Mouse (Mus musculus) retina, adult 2 months (tissue): Measurements from ENCODE around the gene Prdm8.

Experiments
- DNase-seq: peaks from one replicate; pipeline ENCODE4 v3.0.0-alpha.2; 2012; ENCODE audit warnings: low read depth, low spot score

The Prdm8 gene

DNA sequence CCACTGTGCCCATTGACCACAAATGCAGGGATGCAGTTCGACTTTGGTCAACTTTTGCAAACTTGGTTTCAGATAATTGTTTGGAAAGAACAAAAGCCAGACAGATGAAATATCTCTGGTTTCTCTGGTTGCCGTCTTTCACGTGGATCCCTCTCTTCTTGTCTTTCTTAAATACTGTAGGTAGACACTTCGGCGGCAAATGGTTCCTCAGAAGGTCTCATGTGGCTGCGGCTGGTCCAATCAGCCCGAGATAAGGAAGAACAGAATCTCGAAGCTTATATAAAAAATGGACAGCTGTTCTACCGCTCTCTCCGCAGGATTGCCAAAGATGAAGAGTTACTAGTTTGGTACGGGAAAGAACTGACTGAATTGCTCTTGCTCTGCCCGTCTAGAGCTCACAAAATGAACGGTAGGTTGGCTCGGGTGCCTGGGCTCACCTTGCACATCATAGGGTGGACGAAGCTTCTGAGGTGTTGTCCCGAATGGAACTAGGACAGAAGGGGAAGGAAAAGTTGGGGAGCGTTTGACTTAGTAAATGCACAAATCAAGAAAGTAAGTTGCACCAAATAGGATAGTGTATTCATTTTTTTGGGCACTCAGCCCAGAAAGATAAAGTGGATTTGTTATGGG is 17.4 kb downstream of the Prdm8 start:
- no peak for DNase-seq

DNA sequence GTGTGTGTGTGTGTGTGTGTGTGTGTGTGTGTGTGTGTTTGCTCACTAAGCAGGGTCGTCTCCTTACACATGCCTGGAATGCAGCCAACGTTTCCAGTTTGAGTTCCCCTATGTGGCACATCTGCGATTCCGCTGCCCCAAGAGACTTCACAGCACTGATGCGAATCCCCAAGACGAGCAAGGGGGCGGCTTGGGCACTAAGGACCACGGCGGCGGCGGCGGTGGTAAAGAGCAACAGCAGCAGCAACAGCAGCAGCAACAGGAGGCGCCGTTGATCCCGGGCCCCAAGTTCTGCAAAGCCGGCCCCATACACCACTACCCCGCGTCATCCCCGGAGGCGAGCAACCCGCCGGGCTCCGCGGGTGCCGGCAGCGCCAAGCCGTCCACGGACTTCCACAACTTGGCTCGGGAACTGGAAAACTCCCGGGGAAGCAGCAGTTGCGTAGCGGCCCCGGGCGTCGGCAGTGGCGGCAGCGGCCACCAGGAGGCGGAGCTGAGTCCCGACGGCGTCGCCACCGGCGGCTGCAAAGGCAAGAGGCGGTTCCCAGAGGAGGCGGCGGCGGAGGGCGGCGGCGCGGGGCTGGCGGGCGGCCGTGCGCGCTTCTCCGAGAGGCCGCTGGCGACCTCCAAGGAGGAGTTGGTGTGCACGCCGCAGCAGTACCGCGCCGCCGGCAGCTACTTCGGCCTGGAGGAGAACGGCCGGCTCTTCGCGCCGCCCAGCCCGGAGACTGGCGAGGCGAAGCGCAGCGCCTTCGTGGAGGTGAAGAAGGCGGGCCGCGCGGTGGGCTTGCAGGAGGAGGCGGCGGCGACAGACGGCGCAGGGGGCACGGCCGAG is 18.2 kb downstream of the Prdm8 start:
- DNase-seq = no peak

DNA sequence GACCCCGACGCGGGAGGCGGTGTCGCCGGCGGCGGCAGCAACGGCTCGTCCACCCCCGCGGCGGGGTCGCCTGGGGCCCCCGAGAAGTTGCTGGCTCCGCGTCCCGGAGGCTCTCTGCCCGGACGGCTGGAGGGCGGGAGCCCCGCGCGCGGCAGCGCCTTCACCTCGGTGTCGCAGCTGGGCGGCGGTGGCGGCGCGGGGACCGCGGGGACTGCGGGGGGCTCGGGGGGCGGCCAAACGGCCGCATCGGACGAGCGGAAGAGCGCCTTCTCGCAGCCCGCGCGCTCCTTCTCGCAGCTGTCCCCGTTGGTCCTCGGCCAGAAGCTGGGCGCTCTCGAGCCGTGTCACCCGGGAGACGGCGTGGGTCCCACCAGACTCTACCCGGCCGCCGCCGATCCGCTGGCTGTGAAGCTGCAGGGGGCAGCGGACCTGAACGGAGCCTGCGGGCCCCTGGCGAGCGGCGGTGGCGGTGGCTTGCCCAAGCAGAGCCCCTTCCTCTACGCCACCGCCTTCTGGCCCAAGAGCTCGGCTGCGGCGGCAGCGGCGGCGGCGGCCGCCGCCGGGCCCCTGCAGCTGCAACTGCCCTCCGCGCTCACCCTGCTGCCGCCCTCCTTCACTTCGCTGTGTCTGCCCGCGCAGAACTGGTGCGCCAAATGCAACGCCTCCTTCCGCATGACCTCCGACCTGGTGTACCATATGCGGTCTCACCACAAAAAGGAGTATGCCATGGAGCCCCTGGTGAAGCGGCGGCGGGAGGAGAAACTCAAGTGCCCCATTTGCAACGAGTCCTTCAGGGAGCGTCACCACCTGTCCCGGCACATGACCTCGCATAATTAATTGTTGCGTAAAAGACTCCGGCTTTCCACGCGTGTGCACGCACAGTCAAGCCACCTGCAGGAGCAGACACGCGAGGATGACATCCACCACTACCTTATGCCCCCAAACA is 19.1 kb downstream of the Prdm8 start:
- DNase-seq = no peak

DNA sequence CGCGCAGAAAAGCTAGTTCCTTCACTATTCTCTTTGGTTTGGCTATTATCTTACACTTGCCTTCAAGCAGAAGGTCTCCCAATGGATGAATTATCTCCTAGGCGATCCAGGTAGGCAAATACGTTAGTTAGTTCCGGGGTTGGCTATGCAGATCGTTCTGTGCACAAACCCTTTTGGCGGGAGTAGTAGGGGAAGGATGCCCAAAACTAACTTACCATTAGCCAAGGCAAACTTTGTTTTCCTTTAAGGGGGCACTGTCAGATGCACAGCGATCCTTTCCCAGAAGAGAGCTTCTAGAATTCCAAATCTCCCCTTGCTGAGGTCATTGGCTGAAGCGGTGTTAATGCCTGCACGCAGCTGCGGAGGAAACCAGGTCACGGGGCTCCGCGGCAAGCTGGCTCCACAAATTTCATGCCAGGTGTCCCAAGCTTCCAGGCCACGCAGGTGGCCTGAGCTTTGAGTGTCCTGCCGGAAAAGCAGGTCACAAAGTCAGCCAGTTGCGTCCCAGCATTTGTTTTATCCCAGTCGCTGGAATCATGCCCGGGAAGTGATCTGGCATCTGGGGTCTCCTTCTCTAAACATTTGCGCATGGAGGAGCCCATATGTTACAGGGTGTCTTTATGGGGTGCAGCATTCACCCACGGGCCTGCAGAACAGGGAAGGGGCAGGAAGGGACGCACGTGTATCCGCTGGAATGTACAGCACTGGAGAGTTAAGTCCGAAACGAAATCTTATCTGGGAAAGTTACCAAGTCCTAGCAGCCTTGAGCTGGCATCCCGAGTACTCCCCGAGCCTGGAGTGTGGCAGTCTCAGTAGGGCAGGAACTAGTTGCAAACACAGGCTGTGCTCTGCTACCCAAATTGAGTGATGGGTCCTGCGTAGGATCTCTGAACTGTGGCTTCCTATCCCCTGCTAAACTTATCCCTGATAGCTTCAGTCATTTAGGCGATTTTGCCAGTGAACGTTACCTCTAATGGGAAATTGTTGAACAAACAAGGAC is 22.5 kb downstream of the Prdm8 start:
- DNase-seq = no peak

DNA sequence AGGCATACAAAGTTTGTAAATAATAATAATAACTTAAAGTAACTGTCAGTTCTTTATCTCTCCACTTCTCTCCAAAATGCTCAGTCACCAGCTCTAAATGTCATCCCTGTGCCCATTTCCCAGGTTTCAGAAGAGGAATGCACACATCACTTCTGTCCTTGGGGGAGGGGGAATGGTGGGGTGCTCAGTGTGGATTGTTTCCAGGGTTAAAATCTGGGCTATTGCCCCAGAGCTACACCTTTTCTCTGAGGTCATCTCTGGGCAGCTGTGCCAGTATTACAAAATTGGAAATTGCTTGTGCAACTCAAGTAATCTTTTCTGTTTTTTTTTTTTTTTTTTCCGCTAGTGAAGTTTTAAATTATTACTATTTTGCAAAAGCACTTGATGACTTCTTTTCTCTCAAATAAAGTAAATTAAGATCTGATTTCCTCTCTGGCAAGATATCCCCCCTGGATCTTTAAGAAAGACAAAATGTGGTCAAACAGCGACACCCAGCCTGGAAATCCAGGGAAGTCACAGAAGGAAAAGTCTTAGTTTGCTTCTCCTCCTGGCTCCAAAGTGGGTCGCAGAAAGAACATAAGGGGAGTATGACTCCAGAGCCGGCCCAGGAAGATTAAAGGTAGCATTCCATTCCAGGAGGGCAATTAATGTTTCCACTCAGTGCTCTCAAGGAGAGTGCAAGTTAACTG is 25.4 kb downstream of the Prdm8 start:
- DNase-seq = no peak

DNA sequence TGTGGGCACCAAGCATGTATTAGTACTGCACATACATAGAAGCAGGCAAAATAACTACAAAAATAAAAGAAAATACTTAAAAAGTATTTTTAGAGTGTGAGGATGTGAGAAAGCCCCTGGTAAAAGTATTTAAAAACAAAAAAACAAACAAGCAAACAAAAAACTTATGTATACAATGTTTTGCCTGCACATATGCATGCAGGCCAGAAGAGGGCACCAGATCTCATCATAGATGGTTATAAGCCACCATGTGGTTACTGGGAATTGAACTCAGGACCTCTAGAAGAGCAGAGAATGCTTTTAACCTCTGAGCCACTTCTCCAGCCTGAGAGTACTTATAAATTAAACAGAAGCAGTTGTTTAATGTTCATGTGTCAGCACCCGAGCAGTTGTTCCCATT is 28.0 kb downstream of the Prdm8 start:
- DNase-seq = no peak

DNA sequence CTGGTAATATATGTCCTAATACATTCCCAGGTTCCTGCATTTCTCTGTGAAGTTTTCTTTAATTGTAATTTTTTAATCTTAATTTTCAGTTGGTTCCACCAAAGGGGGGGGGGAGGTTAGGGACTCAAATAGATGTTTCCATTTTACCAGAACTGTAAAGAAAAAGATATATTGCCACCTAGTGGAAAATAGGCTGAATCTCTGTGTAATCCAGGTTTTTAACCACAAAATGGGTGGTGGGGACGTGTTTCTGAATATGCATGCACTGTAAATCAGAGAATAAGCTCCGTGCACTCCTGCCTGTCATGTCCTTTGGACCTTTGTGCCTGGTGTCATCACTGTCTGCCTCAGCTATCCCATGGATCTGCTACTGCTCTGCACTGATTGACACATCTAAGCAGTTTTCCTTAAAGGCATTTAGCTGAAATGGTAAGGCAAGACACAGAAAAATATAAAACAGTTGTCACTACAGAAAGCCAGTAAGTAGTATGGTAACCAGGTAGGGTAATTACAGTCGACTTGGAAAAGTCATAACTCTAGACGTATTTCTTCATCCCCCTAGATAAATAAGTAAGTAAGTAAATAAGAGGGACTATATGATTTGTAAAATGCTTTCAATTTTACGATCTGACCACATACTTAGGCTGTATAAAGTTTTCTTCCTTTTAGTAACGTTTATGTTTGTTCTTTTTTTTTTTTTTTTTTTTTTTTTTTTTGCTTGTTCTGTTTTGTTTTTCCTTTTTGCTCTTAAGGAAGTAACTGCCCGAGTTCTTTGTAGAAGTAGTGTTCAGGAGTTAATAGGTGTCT is 31.6 kb downstream of the Prdm8 start:
- DNase-seq = no peak

DNA sequence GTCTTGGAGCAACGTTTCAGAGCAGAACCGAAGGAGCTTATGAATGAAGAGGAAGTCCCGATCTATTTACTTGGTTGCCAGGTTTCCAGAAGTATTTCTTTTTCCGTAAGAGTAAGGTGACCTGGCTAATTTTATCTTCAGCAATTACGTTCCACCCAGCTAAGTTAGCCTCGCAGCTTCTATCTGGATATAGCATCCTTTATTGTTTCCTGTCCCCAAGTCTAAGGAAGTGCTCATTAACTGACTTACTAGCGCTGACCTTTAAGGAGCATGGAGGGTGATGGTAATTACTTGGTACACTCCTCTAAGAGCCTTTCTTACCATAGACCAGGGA is 32.2 kb downstream of the Prdm8 start:
- DNase-seq = no peak

DNA sequence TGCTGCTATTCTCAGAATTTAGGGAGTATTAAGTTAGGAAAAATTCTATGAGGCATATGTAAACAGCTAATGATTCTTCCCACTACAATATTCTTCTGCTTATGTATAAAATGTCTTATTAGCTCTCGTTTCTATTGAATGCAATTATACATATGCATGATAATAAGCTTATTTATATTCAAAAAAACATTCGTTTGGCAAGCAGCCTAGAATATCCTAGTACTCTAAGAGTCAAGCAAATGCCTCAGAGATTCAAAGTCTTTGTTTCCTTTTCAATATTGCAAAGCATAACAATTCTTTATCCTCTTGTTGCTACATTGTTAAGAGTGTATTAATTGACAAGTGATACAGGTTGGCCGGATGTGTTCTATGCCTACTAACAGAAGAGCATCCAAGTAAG is 34.6 kb downstream of the Prdm8 start:
- DNase-seq = no peak

DNA sequence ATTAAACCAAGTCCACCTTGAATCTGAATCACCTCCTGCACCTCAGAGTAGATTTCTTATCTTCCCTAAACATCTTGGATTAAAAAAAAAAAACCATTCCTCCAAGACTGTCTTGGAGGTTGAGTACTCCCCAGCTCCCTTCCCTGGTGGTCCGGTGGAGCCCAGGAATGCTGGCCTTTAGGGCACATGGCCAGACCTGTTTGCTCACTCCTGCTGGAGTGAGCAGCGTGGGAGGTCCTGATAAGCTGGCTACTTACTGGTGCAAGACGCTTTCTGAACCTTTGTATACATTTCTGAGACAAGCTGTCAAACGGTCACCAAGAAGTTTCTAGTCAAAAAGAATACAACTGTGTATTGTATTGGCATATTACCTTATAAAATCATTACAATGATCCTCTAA is 36.0 kb downstream of the Prdm8 start:
- no peak for DNase-seq

DNA sequence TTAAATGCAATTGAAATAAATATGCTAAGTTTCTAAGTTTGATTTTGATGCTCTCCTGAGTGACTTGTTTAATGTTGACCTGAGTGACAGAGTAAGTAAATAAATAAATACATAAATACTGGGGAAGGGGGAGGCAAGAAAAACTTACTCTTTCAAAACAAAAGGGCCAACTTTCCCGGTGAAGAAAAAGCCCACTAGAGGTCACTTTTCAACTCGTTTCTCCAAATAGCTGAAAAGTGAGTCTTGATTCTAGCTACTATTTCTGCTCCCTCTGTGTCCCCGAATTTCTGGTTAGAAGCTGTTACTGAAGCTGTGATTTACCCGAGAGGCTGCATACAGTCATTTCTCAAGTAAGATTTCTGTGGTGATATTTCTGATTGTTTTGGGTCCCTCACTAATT is 45.5 kb downstream of the Prdm8 start:
- no peak for DNase-seq

DNA sequence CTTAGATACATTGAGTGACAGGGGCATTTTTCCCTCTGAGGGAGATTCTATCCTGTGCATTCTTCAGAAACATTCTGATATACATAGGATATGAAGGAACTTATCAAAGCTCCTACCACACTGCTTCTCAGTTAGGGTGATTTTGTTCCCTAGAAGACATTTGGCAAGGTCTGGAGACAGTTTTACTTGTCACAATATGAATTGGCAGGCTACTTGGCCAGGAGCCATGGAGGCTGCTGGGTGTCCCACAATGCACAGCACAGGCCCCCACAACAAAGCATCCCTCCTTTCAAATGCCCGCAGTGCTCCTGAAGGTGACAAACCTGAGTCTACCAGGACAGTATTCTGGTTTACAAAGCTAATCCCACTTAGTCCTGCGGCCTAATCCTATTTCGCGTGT is 55.0 kb downstream of the Prdm8 start:
- no peak for DNase-seq

DNA sequence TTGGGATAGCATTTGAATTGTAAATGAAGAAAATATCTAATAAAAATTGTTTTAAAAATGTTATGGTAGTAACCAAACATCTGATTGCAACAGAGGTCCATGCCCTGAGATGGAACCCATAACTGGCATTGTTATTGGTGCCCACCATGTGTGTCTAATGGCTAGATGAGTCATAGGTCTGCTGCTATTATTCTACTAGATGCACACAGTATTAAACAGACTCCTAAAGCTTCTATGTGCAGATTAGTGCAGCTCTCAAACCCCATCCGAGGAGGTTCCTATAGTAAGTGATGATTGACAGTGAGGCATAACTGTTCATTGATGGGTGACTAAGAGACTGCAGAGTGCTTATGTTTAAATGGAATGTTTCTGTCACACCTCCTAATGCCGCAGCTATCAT is 59.7 kb downstream of the Prdm8 start:
- DNase-seq = no peak

DNA sequence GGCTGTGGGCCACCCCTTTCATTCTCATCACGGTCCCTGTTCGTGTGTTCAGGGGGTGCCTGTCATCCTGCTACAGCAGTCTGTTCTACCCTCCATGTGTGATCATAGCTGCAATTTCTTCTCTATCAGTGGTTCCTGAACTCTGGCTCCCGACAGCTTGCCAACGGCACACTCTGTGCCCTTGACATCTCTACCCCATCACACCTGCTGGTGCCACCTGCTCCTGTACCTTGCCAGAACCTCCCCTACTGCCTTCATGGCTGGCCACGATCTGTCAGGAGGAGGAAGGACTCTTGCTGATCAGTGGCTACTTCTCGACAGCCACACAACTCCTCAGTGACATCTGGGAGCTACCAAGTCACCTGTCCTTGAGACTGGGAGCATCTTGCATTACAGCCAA is 62.5 kb downstream of the Prdm8 start:
- no peak for DNase-seq

DNA sequence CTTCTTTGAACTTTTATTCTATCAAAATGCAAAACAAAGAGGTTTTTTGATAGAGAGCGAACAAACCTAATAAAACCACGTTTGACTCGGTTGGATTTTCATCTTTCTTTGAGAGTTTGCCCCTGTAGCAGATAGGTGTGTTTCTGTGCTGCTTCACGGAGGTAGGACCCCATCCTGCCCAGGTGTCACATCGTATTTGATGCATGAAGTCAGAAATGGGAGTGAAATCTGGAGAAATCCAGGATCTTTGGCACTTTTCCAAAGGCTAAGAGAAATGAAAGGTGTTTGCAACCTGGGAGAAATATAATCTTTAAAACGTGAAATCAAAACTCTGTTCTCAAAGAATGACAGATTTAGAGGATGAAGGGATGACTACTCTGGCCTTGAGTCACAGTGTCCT is 71.5 kb downstream of the Prdm8 start:
- no peak for DNase-seq
